Mouse (Mus musculus) heart, postnatal 0 days (tissue): ENCODE data around the gene Gm11569.
"Not testable (repeated sequence)": the region's sequence is repeated elsewhere in the genome, so short reads cannot be mapped to it uniquely, and the experiment has no call there.

ENCODE experiments used
- CTCF ChIP-seq: IDR thresholded peaks from 2 replicates; pipeline ENCODE4 v1.5.1; 2016; ENCODE audit warnings: antibody characterized with exemption, control low read depth, low read depth
- EP300 ChIP-seq: IDR thresholded peaks from 2 replicates; pipeline ENCODE4 v1.6.1; 2016; ENCODE audit warnings: antibody characterized with exemption, low read depth

- not testable (repeated sequence) for TF ChIP-seq CTCF, EP300
Measured at GRCm38 (mm10) chr11:99804346-99804745, 5.6 kb upstream of the Gm11569 start, which contains the start of gene Gm11554.
